Comparison of ENCODE assay signal across 8 mouse cellular contexts in the genomic region with DNA sequence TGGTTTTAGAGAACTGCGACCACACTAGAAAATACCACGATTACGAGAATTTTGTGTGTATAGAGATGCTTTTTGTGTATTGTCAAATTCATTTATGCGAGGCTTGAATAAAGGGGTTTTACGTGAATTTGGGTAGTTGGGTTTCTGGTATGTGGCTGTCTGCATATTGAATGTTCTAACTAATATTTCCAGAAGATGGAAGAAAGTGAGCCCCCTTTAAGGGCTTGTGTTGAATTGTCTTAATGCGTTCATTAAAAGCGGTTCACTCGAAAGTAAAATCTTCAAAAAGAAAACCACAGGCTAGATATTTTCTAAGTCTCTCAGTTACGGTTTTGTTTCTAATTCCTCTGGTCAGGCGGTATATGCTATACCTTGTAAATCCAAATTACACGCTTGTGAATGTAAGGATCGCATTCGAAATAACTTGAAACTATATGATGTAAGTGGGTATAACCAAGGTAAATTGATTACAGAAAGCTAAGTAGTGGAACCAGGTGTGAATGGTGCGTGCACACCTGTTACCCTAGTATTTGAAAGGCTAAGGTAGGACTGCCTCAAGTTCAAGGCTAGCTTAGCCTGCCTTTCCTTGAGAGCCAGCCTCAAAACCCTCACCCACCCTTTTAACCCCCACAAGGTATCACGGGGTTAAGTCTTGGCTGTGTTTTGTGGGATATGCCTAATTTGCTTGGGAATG. TPM values are rescaled to one million over a fixed set of nuclear protein-coding genes. Genes with fewer than 3 reads are reported as not detected.
DNase-seq lines count a peak whose midpoint lies in the region; ATAC-seq and TF ChIP-seq lines count a peak whose summit lies in the region.

No protein-coding gene starts in this region.

- 2% methylated on average over 15 of the region's 15 CpGs for WGBS in heart, embryonic 13.5 days
- WGBS in heart, postnatal 0 days: 2% methylated on average over 15 of the region's 15 CpGs
- WGBS in midbrain, embryonic 10.5 days: 5% methylated on average over 15 of the region's 15 CpGs

- DNase-seq in heart, adult 9 months (ENCODE audit: low spot score in 2 of 2): no peak
- DNase-seq in G1E (ENCODE audit: low spot score) (no peak), adipocyte (ENCODE audit: low spot score) (no peak)
- DNase-seq in heart, postnatal 0 days (ENCODE audit: low spot score): no peak
- no peak for DNase-seq in midbrain, embryonic 10.5 days (ENCODE audit: low spot score)
- DNase-seq in retina, embryonic 14.5 days (ENCODE audit: low spot score): no peak

- ATAC-seq in heart, embryonic 13.5 days (ENCODE audit: extremely low read depth, insufficient number of reproducible peaks, low FRiP score, low TSS enrichment): no peak
- ATAC-seq in G1E (ENCODE audit: extremely low read depth, insufficient number of reproducible peaks, low FRiP score, poor library complexity, severe bottlenecking): no peak
- ATAC-seq in heart, postnatal 0 days (ENCODE audit: insufficient read depth, low read depth): no peak
- ATAC-seq in activated CD4-positive, CD25-positive, alpha-beta regulatory T cell, adult 4 months: no peak

- no peak for TF ChIP-seq EP300 in heart, postnatal 0 days (IDR thresholded peaks at IDR 0.05; ENCODE audit: low read depth)

- H3K4me1 ChIP-seq in heart, embryonic 13.5 days: peaks cover 27% of the 10 kb centered on the region
- peaks cover 27% of the 10 kb centered on the region for H3K4me1 ChIP-seq in G1E (ENCODE audit: insufficient read depth, low read depth, low read length)
- H3K4me1 ChIP-seq in heart, postnatal 0 days (ENCODE audit: control insufficient read depth, insufficient read depth): peaks cover 8% of the 10 kb centered on the region
- H3K4me1 ChIP-seq in midbrain, embryonic 10.5 days: peaks cover 21% of the 10 kb centered on the region

- H3K9me3 ChIP-seq in heart, embryonic 13.5 days: no peaks in the 10 kb centered on the region
- no peaks in the 10 kb centered on the region for H3K9me3 ChIP-seq in G1E (replicated peaks)
- H3K9me3 ChIP-seq in heart, postnatal 0 days (replicated peaks; ENCODE audit: control insufficient read depth, low read length): no peaks in the 10 kb centered on the region
- no peaks in the 10 kb centered on the region for H3K9me3 ChIP-seq in midbrain, embryonic 10.5 days (replicated peaks)

- H3K27ac ChIP-seq in heart, embryonic 13.5 days (replicated peaks): peak overlapping the region; percentile 98
- peak overlapping the region; percentile 100 for H3K27ac ChIP-seq in heart, postnatal 0 days (ENCODE audit: low read depth)
- peak overlapping the region; percentile 100 for H3K27ac ChIP-seq in midbrain, embryonic 10.5 days (replicated peaks)

- TF ChIP-seq CTCF in G1E (IDR thresholded peaks at IDR 0.05; ENCODE audit: low read depth, low read length): no peak
- TF ChIP-seq CTCF in heart, postnatal 0 days (IDR thresholded peaks at IDR 0.05; ENCODE audit: low read depth): no peak

- peaks cover 42% of the 10 kb centered on the region for H3K36me3 ChIP-seq in heart, embryonic 13.5 days
- peaks cover 38% of the 10 kb centered on the region for H3K36me3 ChIP-seq in G1E (replicated peaks)
- H3K36me3 ChIP-seq in heart, postnatal 0 days (replicated peaks; ENCODE audit: control insufficient read depth, insufficient read depth, low read length): peaks cover 28% of the 10 kb centered on the region
- H3K36me3 ChIP-seq in midbrain, embryonic 10.5 days: peaks cover 46% of the 10 kb centered on the region

- peak overlapping the region; percentile 98 for H3K4me3 ChIP-seq in heart, embryonic 13.5 days
- peak overlapping the region; percentile 89 for H3K4me3 ChIP-seq in G1E (ENCODE audit: low read depth, low read length)
- H3K4me3 ChIP-seq in heart, postnatal 0 days (ENCODE audit: low read depth, low read length): peak overlapping the region; percentile 97
- peak overlapping the region; percentile 98 for H3K4me3 ChIP-seq in midbrain, embryonic 10.5 days

- peak overlapping the region; percentile 96 for H3K4me2 ChIP-seq in heart, embryonic 13.5 days
- peak overlapping the region; percentile 78 for H3K4me2 ChIP-seq in heart, postnatal 0 days (ENCODE audit: low read depth, low read length)

- peak overlapping the region; percentile 100 for H3K9ac ChIP-seq in heart, embryonic 13.5 days
- peak overlapping the region; percentile 100 for H3K9ac ChIP-seq in heart, postnatal 0 days (replicated peaks; ENCODE audit: low read depth, low read length)

- no peaks in the 10 kb centered on the region for H3K27me3 ChIP-seq in heart, embryonic 13.5 days (replicated peaks)
- no peaks in the 10 kb centered on the region for H3K27me3 ChIP-seq in G1E (ENCODE audit: insufficient read depth, low read length)
- no peaks in the 10 kb centered on the region for H3K27me3 ChIP-seq in heart, postnatal 0 days (ENCODE audit: control insufficient read depth, insufficient read depth, low read length)
- no peaks in the 10 kb centered on the region for H3K27me3 ChIP-seq in midbrain, embryonic 10.5 days (ENCODE audit: low read depth, poor library complexity, severe bottlenecking)

RNA-seq across cellular contexts. Expression of gene Hnrnpa3, which starts 1.3 kb away (rescaled TPM):
- 188 and 192 TPM in 2 replicates for polyA plus RNA-seq in heart, embryonic 13.5 days (2015; fragmentation: Nextera tagmentation; extraction: Ambion mirVana)
- total RNA-seq in G1E (2014; fragmentation: Nextera tagmentation) (576 and 627 TPM in 2 replicates), G1E (2017) (136 and 215 TPM in 2 replicates)
- polyA plus RNA-seq in G1E (2012): 283 and 509 TPM in 2 replicates
- total RNA-seq in heart, postnatal 0 days (2014; rRNA removed; ENCODE audit: low replicate concordance): 26.0 and 33.9 TPM in 2 replicates
- 93.6 and 102 TPM in 2 replicates for polyA plus RNA-seq in heart, postnatal 0 days (2015; fragmentation: Nextera tagmentation; extraction: Ambion mirVana)
- polyA plus RNA-seq in midbrain, embryonic 10.5 days (2016; fragmentation: Nextera tagmentation; extraction: Ambion mirVana): 337 and 348 TPM in 2 replicates
- 100 to 1,000 TPM; 133 to 270 TPM for polyA plus RNA-seq in activated CD4-positive, CD25-positive, alpha-beta regulatory T cell, adult 4 months (2017; shearing (Covaris generic))

RNA-seq across cellular contexts. Expression of gene Nfe2l2, which starts 44.0 kb away (rescaled TPM):
- 42.8 and 43.7 TPM in 2 replicates for polyA plus RNA-seq in heart, embryonic 13.5 days (2015; fragmentation: Nextera tagmentation; extraction: Ambion mirVana)
- 104 and 113 TPM in 2 replicates for total RNA-seq in G1E (2014; fragmentation: Nextera tagmentation)
- total RNA-seq in G1E (2017): 96.8 and 99.5 TPM in 2 replicates
- 9.1 and 12.4 TPM in 2 replicates for polyA plus RNA-seq in G1E (2012)
- 47.1 and 55.2 TPM in 2 replicates for total RNA-seq in heart, postnatal 0 days (2014; rRNA removed; ENCODE audit: low replicate concordance)
- 50.1 and 50.4 TPM in 2 replicates for polyA plus RNA-seq in heart, postnatal 0 days (2015; fragmentation: Nextera tagmentation; extraction: Ambion mirVana)
- polyA plus RNA-seq in midbrain, embryonic 10.5 days (2016; fragmentation: Nextera tagmentation; extraction: Ambion mirVana): 25.8 and 27.7 TPM in 2 replicates
- polyA plus RNA-seq in activated CD4-positive, CD25-positive, alpha-beta regulatory T cell, adult 4 months (2017; shearing (Covaris generic)): 10 to 100 TPM; 44.1 to 45.6 TPM
